Mouse (Mus musculus) urinary bladder, postnatal 14 days (tissue): ENCODE results near the gene Klk1b16.
"Not testable (repeated sequence)": the region's sequence is repeated elsewhere in the genome, so short reads cannot be mapped to it uniquely, and the experiment has no call there.

Source experiments
- DNase-seq: peaks from one replicate; pipeline ENCODE4 v3.0.0; 2021; ENCODE audit warnings: low spot score

Klk1b16 gene

GRCm38 (mm10) chr7:44136467-44136866, at the start of gene Klk1b16:
Klk1b16 (plus strand) TSS chr7:44136767.
- no peak for DNase-seq

- no peak for DNase-seq
Observed at GRCm38 (mm10) chr7:44096111-44096510, 40.5 kb upstream of the Klk1b16 start.

GRCm38 (mm10) chr7:44102028-44102427, 34.5 kb upstream of the Klk1b16 start, which contains the start of gene Klk1b21:
Klk1b21 (plus strand) TSS chr7:44102328.
- DNase-seq: not testable (repeated sequence)

- DNase-seq: no peak
Observed at GRCm38 (mm10) chr7:44112373-44112772, 24.2 kb upstream of the Klk1b16 start, which contains the start of gene Klk1b22. Klk1b22 (plus strand) TSS chr7:44112673.

- DNase-seq: no peak
Observed at GRCm38 (mm10) chr7:44123445-44123844, 13.1 kb upstream of the Klk1b16 start.

- no peak for DNase-seq
Observed at GRCm38 (mm10) chr7:44179299-44180045, 42.9 kb downstream of the Klk1b16 start.

- not testable (repeated sequence) for DNase-seq
Observed at GRCm38 (mm10) chr7:44186516-44186915, 49.9 kb downstream of the Klk1b16 start.

- not testable (repeated sequence) for DNase-seq
Observed at GRCm38 (mm10) chr7:44187936-44188335, 51.4 kb downstream of the Klk1b16 start, which contains the start of gene Klk1b24. Klk1b24 (plus strand) TSS chr7:44188236.
